Mouse (Mus musculus) lung, adult 2 months (tissue): ENCODE data around the gene Glb1.

ENCODE experiments used
- CTCF ChIP-seq: fragments of 200-500 bp; IDR thresholded peaks from 2 replicates; pipeline ENCODE4 v1.5.1; 2011; ENCODE audit warnings: mild to moderate bottlenecking, low read length, control low read depth; ENCODE audit not compliant: insufficient read depth
- POLR2A ChIP-seq: fragments of 200-500 bp; IDR thresholded peaks from 2 replicates; pipeline ENCODE4 v1.6.1; 2011; ENCODE audit warnings: low read depth, mild to moderate bottlenecking, control low read depth, low read length, borderline replicate concordance; ENCODE audit errors: extremely low read depth

DNA sequence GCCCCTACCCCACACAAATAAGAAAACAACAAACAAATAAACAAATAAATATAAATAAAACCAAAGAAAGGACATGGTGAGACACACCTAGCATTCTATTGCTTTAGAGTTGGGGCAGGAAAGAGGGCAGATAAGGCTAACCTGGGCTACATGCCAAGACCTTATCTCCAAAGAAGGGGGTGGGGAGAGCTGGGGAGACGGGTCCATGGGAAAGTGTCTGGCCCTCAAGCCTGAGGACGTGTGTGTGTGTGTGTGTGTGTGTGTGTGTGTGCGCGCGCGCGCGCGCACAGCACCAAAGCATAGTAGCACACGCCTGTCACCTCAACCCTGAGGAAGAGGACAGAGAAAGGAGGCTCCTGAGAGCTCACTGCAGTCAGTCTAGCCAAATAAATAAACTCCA lies 23.7 kb upstream of the Glb1 start:
- TF ChIP-seq POLR2A (no peak), CTCF (no peak)
